Mouse (Mus musculus): Measurements from ENCODE around the gene Ces2e.
"Not testable (repeated sequence)": the region's sequence is repeated elsewhere in the genome, so short reads cannot be mapped to it uniquely, and the experiment has no call there.

DNA sequence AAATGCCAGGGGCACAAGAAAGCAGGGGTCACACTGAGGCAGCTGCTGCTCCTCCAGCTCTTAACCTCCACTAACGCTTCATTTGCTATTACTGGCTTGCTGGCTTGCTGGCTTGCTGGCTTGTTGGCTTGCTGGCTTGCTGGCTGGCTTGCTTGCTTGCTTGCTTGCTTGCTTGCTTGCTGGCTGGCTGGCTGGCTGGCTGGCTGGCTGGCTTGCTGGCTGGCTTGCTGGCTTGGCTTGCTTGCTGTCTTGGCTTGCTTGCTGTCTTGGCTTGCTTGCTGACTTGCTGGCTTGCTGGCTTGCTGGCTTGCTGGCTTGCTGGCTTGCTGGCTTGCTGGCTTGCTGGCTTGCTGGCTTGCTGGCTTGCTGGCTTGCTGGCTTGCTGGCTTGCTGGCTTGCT is 17.0 kb upstream of the Ces2e start:
- TF ChIP-seq CTCF, POLR2A (IDR thresholded peaks at IDR 0.05; ENCODE audit: insufficient read depth, low read depth, low read length): not testable (repeated sequence)
